Mouse (Mus musculus) lung, postnatal 0 days (tissue): ENCODE data around the gene Adora1.

Experiments used
- CTCF ChIP-seq: IDR thresholded peaks from 2 replicates; pipeline ENCODE4 v1.5.1; 2016; ENCODE audit warnings: antibody characterized with exemption, mild to moderate bottlenecking
- EP300 ChIP-seq: IDR thresholded peaks from 2 replicates; pipeline ENCODE4 v1.6.1; 2016; ENCODE audit warnings: antibody characterized with exemption, mild to moderate bottlenecking, control low read depth

DNA sequence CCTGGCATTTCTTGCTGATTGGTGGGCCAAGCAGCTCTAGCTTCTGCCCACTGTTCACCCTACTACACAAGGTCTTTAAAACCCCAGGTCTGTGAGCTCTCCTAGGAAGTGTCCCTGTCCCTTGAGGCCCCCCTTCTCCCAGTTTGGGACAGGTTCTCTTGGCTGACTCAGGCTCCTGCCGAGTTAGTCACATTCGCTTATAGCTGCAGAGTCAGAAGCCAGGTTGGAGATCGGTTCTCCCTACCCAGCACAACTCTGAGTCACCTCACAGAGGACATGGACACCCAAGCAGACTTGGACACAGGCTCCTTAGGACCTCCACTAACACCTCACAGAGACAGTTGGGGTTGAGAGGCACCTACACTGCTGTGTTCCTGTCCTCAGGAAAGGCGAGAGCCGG is 44.0 kb downstream of the Adora1 start:
- TF ChIP-seq CTCF (no peak), EP300 (no peak)
